Mouse (Mus musculus) thymus, postnatal 10 days (tissue): ENCODE measurements around the gene Sv2b.
"Not testable (repeated sequence)": the region's sequence is repeated elsewhere in the genome, so short reads cannot be mapped to it uniquely, and the experiment has no call there.

Experiments used
- DNase-seq, 2 experiments: peaks; one replicate each; pipeline ENCODE4 v3.0.0; 2021; ENCODE audit warnings: low spot score in 2 of 2

Sv2b gene

GRCm38 (mm10) chr7:75308457-75309312 lies at the start of gene Sv2b:
Gene Sv2b (minus strand): TSS chr7:75309262.
- DNase-seq: no peak

GRCm38 (mm10) chr7:75358284-75358851 lies 49.3 kb upstream of the Sv2b start:
- no peak for DNase-seq

GRCm38 (mm10) chr7:75355521-75355920 lies 46.5 kb upstream of the Sv2b start:
- DNase-seq: no peak

GRCm38 (mm10) chr7:75352777-75353374 lies 43.8 kb upstream of the Sv2b start:
- DNase-seq: no peak

GRCm38 (mm10) chr7:75350172-75350571 lies 41.1 kb upstream of the Sv2b start:
- DNase-seq: no peak

GRCm38 (mm10) chr7:75332311-75332710 lies 23.2 kb upstream of the Sv2b start:
- no peak for DNase-seq

GRCm38 (mm10) chr7:75329740-75330142 lies 20.7 kb upstream of the Sv2b start:
- DNase-seq: no peak

- DNase-seq: no peak
These were observed 19.8 kb upstream of the Sv2b start for GRCm38 (mm10) chr7:75328721-75329362.

GRCm38 (mm10) chr7:75325273-75325672 lies 16.2 kb upstream of the Sv2b start:
- DNase-seq: no peak

- not testable (repeated sequence) for DNase-seq
These were observed 13.7 kb upstream of the Sv2b start for GRCm38 (mm10) chr7:75322742-75323141.

GRCm38 (mm10) chr7:75320009-75320408 lies 10.9 kb upstream of the Sv2b start:
- DNase-seq: no peak

- DNase-seq: no peak
These were observed 9.3 kb upstream of the Sv2b start for GRCm38 (mm10) chr7:75318320-75318719.

GRCm38 (mm10) chr7:75314873-75315272 lies 5.8 kb upstream of the Sv2b start:
- no peak for DNase-seq

GRCm38 (mm10) chr7:75309570-75309969 lies 508 bp upstream of the Sv2b start:
- DNase-seq: no peak

- DNase-seq: no peak
These were observed 964 bp downstream of the Sv2b start for GRCm38 (mm10) chr7:75308140-75308456.

- no peak for DNase-seq
These were observed 1.4 kb downstream of the Sv2b start for GRCm38 (mm10) chr7:75307570-75308087.

- DNase-seq: no peak
These were observed 3.1 kb downstream of the Sv2b start for GRCm38 (mm10) chr7:75305901-75306465.

GRCm38 (mm10) chr7:75302523-75303215 lies 6.4 kb downstream of the Sv2b start:
- no peak for DNase-seq

- no peak for DNase-seq
These were observed 9.8 kb downstream of the Sv2b start for GRCm38 (mm10) chr7:75299245-75299644.

- DNase-seq: no peak
These were observed 12.4 kb downstream of the Sv2b start for GRCm38 (mm10) chr7:75296688-75297119.

- no peak for DNase-seq
These were observed 13.7 kb downstream of the Sv2b start for GRCm38 (mm10) chr7:75295228-75295865.
